Mouse (Mus musculus): ENCODE results near the gene Six1.
"Not testable (repeated sequence)": the region's sequence is repeated elsewhere in the genome, so short reads cannot be mapped to it uniquely, and the experiment has no call there.

Six1 gene

DNA sequence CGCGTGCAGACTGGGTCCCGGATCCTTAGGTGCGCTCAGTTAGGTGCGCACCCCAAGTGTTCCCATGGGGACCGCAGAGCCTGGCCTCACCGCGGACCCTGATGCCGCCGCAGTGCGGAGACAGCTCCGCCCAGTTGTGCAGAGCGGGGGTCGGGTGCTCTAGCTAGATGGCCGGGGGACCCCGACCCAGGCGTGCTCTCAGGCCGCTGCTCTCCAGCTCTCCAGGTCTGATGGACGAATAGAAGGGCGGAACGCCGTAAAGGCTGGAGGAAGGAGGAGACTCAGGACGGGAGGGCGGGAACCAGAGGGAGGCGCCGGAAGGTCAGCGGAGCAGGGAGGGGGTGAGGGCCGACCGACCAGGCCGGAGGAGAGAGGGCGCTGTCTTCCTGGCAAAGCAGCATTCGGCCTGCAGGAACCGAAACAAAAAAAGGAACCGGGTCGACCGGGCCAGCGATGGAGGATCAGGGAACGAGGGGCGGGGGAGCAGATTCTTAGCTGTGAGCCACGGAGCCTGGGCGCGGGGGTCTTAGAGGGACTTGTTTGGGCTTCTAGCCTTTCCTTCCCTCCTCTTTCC lies at the start of gene Six1:
Six1 (minus strand) TSS at position 220 of the 574 bp plus-strand sequence.
- DNase-seq (ENCODE audit: low read depth in 2 of 2, low spot score in 2 of 2): no peak

- DNase-seq (ENCODE audit: low read depth in 2 of 2, low spot score in 2 of 2): no peak
Measured at GRCm38 (mm10) chr12:73098593-73098992, 44.9 kb upstream of the Six1 start.

- DNase-seq (ENCODE audit: low read depth in 2 of 2, low spot score in 2 of 2): not testable (repeated sequence)
Measured at GRCm38 (mm10) chr12:73096177-73096576, 42.5 kb upstream of the Six1 start.

DNA sequence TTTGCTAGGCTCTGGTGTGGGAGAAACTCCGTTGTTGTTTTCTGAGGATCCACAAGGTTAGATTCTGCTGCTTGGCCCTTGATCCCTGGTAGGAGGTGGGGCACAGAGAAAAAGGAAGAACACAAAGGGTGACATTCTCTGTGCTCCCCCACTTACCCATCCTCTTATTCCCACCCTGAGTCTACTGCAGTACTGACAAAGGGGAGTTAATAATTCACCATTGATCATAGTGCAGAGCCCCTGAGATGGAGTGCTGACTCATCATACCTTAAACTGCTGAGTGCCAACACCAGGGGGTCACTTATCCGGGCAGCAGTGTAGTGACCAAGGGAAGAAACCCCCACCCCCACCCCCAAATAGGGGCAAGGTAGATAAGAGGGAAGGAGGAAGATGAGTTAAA lies 40.9 kb upstream of the Six1 start:
- no peak for DNase-seq (ENCODE audit: low read depth in 2 of 2, low spot score in 2 of 2)

DNA sequence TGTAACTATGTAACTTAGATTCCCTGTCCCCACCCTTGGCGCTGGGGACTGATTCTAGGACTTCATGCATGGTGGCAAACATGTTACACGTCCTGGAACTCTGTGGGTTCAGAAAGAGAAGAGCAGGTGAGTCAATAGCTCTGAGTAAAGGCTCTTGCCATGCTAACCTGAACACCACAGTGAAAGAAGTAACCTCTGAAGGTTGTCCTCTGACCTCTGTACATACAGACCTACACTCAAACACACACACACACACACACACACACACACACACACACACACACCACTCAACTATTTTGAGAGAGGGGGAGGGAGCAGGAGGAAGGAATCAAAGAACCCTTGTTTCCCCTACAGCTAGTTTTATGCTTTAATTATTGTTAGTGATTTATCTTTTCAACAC lies 40.5 kb upstream of the Six1 start:
- no peak for DNase-seq (ENCODE audit: low read depth in 2 of 2, low spot score in 2 of 2)

- DNase-seq (ENCODE audit: low read depth in 2 of 2, low spot score in 2 of 2): no peak
Measured at GRCm38 (mm10) chr12:73090672-73091335, 37.1 kb upstream of the Six1 start.

- no peak for DNase-seq (ENCODE audit: low read depth in 2 of 2, low spot score in 2 of 2)
Measured at GRCm38 (mm10) chr12:73088911-73089310, 35.2 kb upstream of the Six1 start.

GRCm38 (mm10) chr12:73088500-73088899 lies 34.8 kb upstream of the Six1 start:
- no peak for DNase-seq (ENCODE audit: low read depth in 2 of 2, low spot score in 2 of 2)

- no peak for DNase-seq (ENCODE audit: low read depth in 2 of 2, low spot score in 2 of 2)
Measured at GRCm38 (mm10) chr12:73087086-73087485, 33.4 kb upstream of the Six1 start.

DNA sequence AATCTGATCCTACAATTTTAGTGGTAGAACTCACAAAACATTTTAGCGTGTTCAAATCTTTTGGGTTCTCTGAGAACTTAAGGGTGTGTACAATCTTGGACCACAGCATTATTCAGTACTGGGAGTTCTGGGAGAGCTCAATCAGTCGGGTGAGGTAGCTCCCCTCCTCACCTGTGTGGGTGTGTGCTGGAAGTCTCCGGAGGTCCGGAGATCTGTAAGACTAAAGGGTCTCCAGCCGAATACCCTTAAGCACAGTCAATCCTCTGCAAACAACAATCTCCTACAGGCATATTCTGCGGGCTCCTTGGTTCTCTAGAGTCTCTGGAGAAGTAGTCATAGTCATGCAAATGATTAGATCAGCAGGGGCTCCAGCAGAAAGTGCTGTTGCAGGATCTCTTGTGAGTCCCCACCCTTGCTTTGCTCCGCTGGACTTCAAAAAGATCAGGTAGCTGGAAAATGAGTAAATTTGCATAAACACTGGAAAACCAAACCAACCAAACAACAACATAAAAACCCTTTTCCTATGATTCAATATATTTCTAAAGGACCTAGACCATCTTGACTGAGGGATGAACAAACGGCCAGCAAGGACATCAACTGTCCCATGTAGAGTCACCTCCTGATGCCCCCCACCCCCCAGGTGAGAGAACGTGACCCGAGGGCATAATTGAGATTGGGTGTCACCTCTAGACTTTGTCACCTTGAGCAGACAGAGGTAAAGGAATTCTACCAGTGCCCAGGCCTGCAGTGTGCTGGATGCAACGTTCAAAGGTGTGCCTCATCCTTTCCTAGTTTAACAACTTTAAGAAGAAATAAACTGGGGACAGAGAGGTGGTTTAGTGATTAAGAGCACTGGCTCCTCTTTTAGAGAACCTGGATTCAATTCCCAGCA lies 32.3 kb upstream of the Six1 start:
- no peak for DNase-seq (ENCODE audit: low read depth in 2 of 2, low spot score in 2 of 2)

DNA sequence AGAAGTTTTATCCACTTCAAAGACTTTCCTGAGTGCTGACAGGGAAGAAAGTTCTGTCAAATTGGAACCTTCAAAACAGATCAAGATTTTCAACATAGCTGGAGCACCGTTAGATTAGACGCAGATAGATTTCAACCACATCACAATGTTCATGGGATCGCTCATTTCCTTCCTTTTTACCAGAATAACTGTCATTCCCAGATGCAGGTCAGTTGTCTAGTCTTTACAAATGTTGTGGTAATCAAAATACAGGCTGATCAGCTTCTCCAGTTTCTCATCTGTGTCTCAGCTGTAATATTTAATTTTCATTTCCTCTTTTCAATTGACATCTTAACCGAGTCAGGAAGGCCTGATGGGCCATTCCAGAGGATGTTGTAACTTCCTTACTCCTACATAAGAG lies 30.1 kb upstream of the Six1 start:
- DNase-seq (ENCODE audit: low read depth in 2 of 2, low spot score in 2 of 2): no peak

DNA sequence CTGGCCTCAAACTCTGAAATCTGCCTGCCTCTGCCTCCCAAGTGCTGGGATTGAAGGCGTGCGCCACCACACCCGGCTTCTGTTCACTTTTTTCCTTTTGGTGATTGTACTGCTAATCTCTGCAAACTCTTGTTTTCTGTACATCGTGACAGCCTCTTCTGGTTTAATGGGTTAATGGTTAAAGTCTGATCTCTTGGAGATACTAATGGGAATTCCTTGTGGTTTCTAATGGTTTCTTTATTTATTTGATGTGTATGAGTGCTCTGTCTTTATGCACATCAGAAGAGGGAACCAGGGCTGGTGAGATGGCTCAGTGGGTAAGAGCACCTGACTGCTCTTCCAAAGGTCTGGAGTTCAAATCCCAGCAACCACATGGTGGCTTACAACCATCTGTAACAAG lies 28.1 kb upstream of the Six1 start:
- not testable (repeated sequence) for DNase-seq (ENCODE audit: low read depth in 2 of 2, low spot score in 2 of 2)

DNA sequence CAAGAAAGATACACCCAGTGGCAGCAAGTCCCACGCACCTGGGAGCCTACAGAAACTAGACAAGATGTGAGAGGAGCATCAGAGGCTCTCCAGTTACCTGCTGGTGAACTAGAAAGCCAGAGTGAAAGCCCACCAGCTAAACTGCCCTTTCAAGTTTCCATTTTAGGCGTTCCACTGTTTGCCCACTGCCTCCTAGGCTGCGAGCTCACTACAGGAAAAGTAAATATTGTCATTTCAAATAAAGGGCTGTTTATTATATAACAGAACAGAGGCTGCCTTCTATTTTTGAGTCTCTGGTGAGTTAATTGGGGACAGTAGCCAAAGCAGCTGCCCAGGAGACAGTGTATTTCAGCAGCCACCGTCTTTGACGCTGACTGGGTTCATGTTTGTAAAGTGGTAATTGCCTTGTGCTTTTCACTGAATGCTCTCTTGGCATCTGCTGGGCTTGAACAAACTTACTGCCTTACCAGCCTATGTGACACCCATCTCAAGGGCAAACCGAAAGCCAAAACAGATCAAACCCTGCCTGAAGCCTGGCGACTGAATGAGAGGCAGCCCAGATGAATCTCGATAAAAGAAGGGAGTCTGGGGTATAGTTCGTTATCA lies 7.2 kb upstream of the Six1 start:
- no peak for DNase-seq (ENCODE audit: low read depth in 2 of 2, low spot score in 2 of 2)

- DNase-seq (ENCODE audit: low read depth in 2 of 2, low spot score in 2 of 2): no peak
Measured at GRCm38 (mm10) chr12:73057492-73057891, 3.8 kb upstream of the Six1 start.

DNA sequence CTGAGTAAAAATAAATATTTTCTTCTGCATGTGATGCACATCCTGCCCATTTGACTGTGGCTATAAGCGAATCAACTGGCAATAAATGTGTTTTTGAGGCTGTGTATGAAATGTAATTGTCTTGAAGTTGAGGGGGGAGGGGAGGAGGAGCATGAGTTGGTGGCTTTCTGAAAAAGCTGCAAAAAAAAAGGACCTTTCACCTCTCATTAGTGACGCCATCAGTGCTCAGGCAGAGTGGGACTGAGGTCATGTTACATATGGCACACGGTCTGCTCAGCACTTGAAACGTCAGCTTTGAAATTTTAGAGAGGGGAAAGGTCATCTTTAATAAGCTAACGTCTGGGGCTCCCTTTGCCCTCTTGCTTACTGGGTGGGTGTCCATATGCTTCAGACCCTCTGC lies 1.8 kb upstream of the Six1 start:
- no peak for DNase-seq (ENCODE audit: low read depth in 2 of 2, low spot score in 2 of 2)

DNA sequence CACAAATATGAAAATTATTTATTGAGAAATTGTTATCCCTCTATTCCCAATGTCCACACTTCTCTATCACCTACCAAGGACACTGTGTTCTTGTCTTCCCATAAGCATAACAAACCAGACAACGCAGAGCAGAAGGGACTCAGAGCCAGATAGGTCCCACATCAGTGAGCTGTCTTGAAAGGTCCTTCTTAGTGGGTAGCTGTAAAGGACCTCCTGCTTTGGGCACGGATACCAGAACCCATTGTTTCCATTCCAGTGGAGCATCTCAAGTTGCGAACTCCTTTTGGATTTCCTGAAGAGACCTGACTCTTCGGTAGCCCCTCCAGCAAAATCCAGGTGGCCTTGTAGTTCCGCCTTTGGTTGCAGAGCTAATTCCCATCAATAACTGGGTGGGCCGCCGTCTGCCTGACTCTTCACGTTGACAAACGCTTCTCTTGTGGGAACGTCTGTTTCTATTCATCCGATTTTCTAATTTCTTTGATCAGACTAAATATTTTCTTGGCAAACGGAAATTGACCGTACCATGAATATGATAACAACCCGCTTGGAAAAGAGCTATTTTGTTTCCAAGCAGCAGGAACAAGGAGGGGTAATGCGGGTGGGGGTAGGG lies 994 bp upstream of the Six1 start:
- no peak for DNase-seq (ENCODE audit: low read depth in 2 of 2, low spot score in 2 of 2)

DNA sequence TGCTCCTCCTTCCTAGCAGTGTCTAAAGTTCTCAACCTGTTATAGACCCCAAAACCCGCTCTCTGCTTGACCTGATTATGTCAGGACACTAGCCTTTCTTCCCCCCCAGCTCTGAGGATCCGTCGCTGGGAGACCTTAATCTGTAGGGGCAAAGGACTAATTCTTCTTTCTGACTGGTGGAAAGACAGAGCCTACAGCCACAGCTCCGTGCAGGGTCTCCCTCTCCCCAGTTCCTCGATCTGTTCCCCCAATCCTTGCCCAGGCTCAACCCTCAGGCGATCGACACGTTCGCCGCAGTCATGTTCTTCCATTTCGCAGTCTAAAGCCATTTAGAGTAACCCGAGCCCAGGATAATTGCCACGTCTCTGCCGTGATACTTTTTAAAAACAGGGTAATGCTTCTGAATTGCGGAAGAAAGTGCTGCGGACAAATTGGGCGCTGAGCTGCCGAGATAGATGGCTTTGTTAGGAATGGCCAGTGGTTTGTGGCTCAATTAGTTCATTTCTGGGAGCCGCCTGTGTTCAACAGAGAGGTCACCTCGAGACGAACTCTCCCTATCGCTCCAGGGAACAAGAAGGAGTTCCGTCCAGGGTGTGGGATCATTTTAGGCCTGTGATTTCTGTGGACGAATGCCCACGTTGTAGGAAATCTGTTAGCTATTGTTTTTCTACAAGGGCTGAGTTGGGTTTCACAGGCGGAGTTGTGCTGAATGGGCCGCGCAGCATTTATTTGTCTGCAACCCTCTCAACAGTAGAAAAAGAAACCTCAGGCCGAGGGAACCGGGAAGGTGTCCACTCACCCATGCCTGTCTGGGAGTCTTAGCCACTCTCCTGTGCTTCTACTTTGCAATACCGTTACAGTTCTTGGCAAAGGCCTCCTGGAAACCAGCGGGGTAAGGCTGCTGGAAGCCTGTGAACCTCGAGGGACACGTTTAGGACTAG lies 766 bp downstream of the Six1 start:
- no peak for DNase-seq (ENCODE audit: low read depth in 2 of 2, low spot score in 2 of 2)

- no peak for DNase-seq (ENCODE audit: low read depth in 2 of 2, low spot score in 2 of 2)
Measured at GRCm38 (mm10) chr12:73052036-73052650, 1.5 kb downstream of the Six1 start.

GRCm38 (mm10) chr12:73050811-73051580 lies 2.7 kb downstream of the Six1 start:
- DNase-seq (ENCODE audit: low read depth in 2 of 2, low spot score in 2 of 2): no peak
